Mouse (Mus musculus): ENCODE measurements around the gene Nhlrc1. TPM values are rescaled to one million over a fixed set of nuclear protein-coding genes. Genes with fewer than 3 reads are reported as not detected.

Nhlrc1 gene
- polyA plus RNA-seq, 1 experiment from 2014 or later = 0.95 TPM

GRCm38 (mm10) chr13:46976532-46976931 is 38.1 kb downstream of the Nhlrc1 start:
- Histone ChIP-seq H3K27me3 (ENCODE audit: insufficient read depth, low read length) (no peaks in the 10 kb centered on the region), H3K4me2 (ENCODE audit: low read depth, low read length) (no peak overlapping the region), H3K4me3 (ENCODE audit: low read depth, low read length) (no peak overlapping the region), H3K36me3 (replicated peaks; ENCODE audit: insufficient read depth, low read length) (no peaks in the 10 kb centered on the region), H3K9ac (replicated peaks) (no peak overlapping the region), H3K9me3 (ENCODE audit: low read length) (no peaks in the 10 kb centered on the region), H3K27ac (ENCODE audit: low read depth) (no peak overlapping the region), H3K4me1 (ENCODE audit: insufficient read depth) (no peaks in the 10 kb centered on the region)
- ATAC-seq (no peak), DNase-seq (no peak)
- TF ChIP-seq CTCF (IDR thresholded peaks at IDR 0.05; ENCODE audit: low read depth) (0 out of 2 replicates have a peak, but pooled peaks have one; percentile 10), EP300 (IDR thresholded peaks at IDR 0.05; ENCODE audit: low read depth) (no peak)
- WGBS (ENCODE audit: insufficient replicate concordance) = 73% methylated on average over 7 of the region's 7 CpGs

DNA sequence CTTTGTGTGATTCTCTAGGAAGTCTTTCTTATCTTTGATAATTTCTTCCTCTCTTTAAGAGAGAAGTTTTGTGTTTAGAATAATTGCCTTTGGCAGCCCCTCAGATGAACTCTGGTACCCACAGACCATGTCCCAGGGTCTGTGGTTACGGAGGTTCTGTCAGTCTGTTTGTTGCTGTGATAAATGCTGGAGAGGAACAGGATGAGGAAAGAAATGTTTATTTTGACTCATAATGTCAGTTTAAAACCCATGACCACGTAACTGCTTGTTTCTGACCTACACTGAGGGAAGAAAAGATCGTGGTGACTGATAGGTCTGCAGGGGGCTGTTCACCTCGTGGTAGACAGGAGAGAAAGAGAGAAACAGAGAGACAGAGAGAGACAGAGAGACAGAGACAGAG is 38.7 kb downstream of the Nhlrc1 start:
- Histone ChIP-seq H3K27ac (ENCODE audit: low read depth) (no peak overlapping the region), H3K36me3 (replicated peaks; ENCODE audit: insufficient read depth, low read length) (no peaks in the 10 kb centered on the region), H3K4me2 (ENCODE audit: low read depth, low read length) (no peak overlapping the region), H3K9ac (replicated peaks) (no peak overlapping the region), H3K9me3 (ENCODE audit: low read length) (no peaks in the 10 kb centered on the region), H3K4me3 (ENCODE audit: low read depth, low read length) (no peak overlapping the region), H3K4me1 (ENCODE audit: insufficient read depth) (no peaks in the 10 kb centered on the region), H3K27me3 (ENCODE audit: insufficient read depth, low read length) (no peaks in the 10 kb centered on the region)
- ATAC-seq (no peak), DNase-seq (no peak)
- TF ChIP-seq EP300 (IDR thresholded peaks at IDR 0.05; ENCODE audit: low read depth) (no peak), CTCF (IDR thresholded peaks at IDR 0.05; ENCODE audit: low read depth) (no peak)
- WGBS (ENCODE audit: insufficient replicate concordance) = 32% methylated on average over 4 of the region's 4 CpGs

DNA sequence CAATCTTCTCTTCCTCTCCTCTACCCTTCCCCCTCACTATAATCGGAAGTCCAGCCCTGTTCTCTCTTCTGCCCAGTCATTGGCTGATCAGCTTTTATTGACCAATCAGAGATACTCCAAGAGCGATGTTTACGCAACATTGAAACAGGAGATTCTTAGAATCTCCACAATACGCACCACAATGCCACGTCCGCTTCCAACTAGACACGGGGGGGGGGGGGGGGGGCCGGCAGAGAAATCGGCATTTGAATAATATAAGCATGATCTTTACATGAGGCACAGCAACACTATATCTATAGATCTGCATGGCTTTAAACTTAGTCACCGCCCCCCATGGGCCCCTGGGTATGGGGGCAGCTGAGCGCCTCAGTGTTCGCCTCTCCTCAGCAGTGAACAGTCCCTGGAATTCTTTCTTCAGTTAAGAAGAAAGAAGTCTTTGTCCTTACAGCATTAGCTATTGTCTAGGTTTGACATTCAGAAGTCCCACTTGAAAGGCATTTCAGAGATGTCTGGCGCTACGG is 39.6 kb downstream of the Nhlrc1 start:
- Histone ChIP-seq H3K4me1 (ENCODE audit: insufficient read depth) (no peaks in the 10 kb centered on the region), H3K36me3 (replicated peaks; ENCODE audit: insufficient read depth, low read length) (no peaks in the 10 kb centered on the region), H3K4me2 (ENCODE audit: low read depth, low read length) (peak overlapping the region; percentile 35), H3K4me3 (ENCODE audit: low read depth, low read length) (no peak overlapping the region), H3K9ac (replicated peaks) (no peak overlapping the region), H3K9me3 (ENCODE audit: low read length) (no peaks in the 10 kb centered on the region), H3K27me3 (ENCODE audit: insufficient read depth, low read length) (no peaks in the 10 kb centered on the region), H3K27ac (ENCODE audit: low read depth) (no peak overlapping the region)
- TF ChIP-seq EP300 (IDR thresholded peaks at IDR 0.05; ENCODE audit: low read depth) (no peak), CTCF (IDR thresholded peaks at IDR 0.05; ENCODE audit: low read depth) (no peak)
- ATAC-seq (peak; percentile 27; the same call in 1 of the 2 replicates), DNase-seq (no peak)
- WGBS (ENCODE audit: insufficient replicate concordance) = 51% methylated on average over 14 of the region's 14 CpGs

DNA sequence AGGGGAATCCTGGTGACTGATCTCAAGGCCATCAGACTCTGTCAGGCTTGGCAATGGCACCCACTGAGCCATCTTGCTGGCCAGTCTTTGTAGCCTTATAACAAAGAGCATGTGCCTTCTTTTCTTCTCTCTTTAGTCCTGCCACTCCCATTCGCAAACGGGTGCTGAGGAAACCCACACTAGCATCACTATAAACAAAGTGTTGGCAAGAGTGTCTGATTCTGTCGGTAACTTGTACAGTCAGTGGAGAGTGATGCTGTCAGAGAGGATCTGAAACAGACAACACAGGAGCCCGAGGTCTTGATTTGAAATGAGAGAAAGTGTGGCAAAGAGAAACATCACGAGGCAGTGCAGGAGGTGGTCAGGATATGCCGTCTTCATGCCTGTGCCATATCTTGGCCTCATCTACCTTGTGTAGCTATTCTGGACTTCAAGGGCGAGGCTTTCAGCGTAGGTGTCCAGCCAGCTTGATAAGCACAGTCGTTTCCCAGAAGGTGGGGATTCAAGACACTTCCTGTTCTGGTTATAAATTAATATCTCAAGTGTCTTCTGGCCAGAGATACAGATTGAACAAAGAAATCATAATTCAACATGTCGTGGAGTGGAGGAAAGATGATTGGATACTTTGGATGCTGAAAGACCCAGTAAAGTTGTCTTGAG is 44.2 kb downstream of the Nhlrc1 start:
- no peaks in the 10 kb centered on the region for H3K36me3 ChIP-seq (replicated peaks; ENCODE audit: insufficient read depth, low read length)
- no peaks in the 10 kb centered on the region for H3K9me3 ChIP-seq (ENCODE audit: low read length)
- H3K4me3 ChIP-seq (ENCODE audit: low read depth, low read length) = no peak overlapping the region
- no peak for TF ChIP-seq CTCF (IDR thresholded peaks at IDR 0.05; ENCODE audit: low read depth)
- no peak for TF ChIP-seq EP300 (IDR thresholded peaks at IDR 0.05; ENCODE audit: low read depth)
- no peaks in the 10 kb centered on the region for H3K4me1 ChIP-seq (ENCODE audit: insufficient read depth)
- no peak for DNase-seq
- H3K9ac ChIP-seq (replicated peaks) = no peak overlapping the region
- no peak overlapping the region for H3K27ac ChIP-seq (ENCODE audit: low read depth)
- WGBS (ENCODE audit: insufficient replicate concordance) = 60% methylated on average over 10 of the region's 10 CpGs
- no peaks in the 10 kb centered on the region for H3K27me3 ChIP-seq (ENCODE audit: insufficient read depth, low read length)
- ATAC-seq = no peak
- no peak overlapping the region for H3K4me2 ChIP-seq (ENCODE audit: low read depth, low read length)

- H3K27me3 ChIP-seq (ENCODE audit: insufficient read depth, low read length) = no peaks in the 10 kb centered on the region
- no peaks in the 10 kb centered on the region for H3K9me3 ChIP-seq (ENCODE audit: low read length)
- no peaks in the 10 kb centered on the region for H3K4me1 ChIP-seq (ENCODE audit: insufficient read depth)
- H3K36me3 ChIP-seq (replicated peaks; ENCODE audit: insufficient read depth, low read length) = no peaks in the 10 kb centered on the region
- 80% methylated on average over 2 of the region's 2 CpGs for WGBS (ENCODE audit: insufficient replicate concordance)
- DNase-seq = no peak
- H3K27ac ChIP-seq (ENCODE audit: low read depth) = no peak overlapping the region
- no peak for ATAC-seq
- no peak overlapping the region for H3K4me2 ChIP-seq (ENCODE audit: low read depth, low read length)
- no peak overlapping the region for H3K4me3 ChIP-seq (ENCODE audit: low read depth, low read length)
- TF ChIP-seq CTCF (IDR thresholded peaks at IDR 0.05; ENCODE audit: low read depth) (peak; percentile 27; the same call in 1 of the 2 replicates), EP300 (IDR thresholded peaks at IDR 0.05; ENCODE audit: low read depth) (no peak)
- no peak overlapping the region for H3K9ac ChIP-seq (replicated peaks)
Measured at GRCm38 (mm10) chr13:46968626-46969025, 46.0 kb downstream of the Nhlrc1 start.

DNA sequence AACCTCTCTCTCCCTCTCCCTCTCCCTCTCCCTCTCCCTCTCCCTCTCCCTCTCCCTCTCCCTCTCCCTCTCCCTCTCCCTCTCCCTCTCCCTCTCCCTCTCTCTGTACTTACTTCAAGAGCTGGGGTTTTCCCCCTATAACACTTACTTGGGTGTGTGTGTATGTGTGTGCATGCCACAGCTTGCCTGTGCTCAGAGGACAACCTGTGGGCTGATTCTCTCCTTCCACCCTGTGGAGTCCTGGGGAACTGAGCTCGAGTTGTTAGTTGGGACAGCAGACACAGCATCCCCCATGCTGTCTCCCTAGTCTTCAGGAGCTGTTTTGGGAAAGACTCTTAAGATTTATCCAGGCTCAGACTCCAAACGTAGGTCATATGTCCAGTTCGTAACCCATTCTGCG is 47.3 kb downstream of the Nhlrc1 start:
- TF ChIP-seq EP300 (IDR thresholded peaks at IDR 0.05; ENCODE audit: low read depth) (no peak), CTCF (IDR thresholded peaks at IDR 0.05; ENCODE audit: low read depth) (no peak)
- 73% methylated on average over 4 of the region's 4 CpGs for whole genome bisulfite sequencing (ENCODE audit: insufficient replicate concordance)
- ATAC-seq = no peak
- Histone ChIP-seq H3K27ac (ENCODE audit: low read depth) (no peak overlapping the region), H3K9ac (replicated peaks) (no peak overlapping the region), H3K4me3 (ENCODE audit: low read depth, low read length) (no peak overlapping the region), H3K9me3 (ENCODE audit: low read length) (no peaks in the 10 kb centered on the region), H3K4me1 (ENCODE audit: insufficient read depth) (no peaks in the 10 kb centered on the region), H3K27me3 (ENCODE audit: insufficient read depth, low read length) (no peaks in the 10 kb centered on the region), H3K4me2 (ENCODE audit: low read depth, low read length) (no peak overlapping the region), H3K36me3 (replicated peaks; ENCODE audit: insufficient read depth, low read length) (no peaks in the 10 kb centered on the region)
- DNase-seq = no peak

Other genes with a start within 250 kb of the Nhlrc1 start
- 4.9 and 5.4 TPM in 2 replicates for gene Kif13a, start 85.0 kb downstream of the Nhlrc1 start, polyA plus RNA-seq (2015; fragmentation: Nextera tagmentation; extraction: Ambion mirVana)
- gene Kdm1b, start 28.6 kb upstream of the Nhlrc1 start, polyA plus RNA-seq (2015; fragmentation: Nextera tagmentation; extraction: Ambion mirVana) = 4.0 and 4.6 TPM in 2 replicates
- 26.7 and 28.4 TPM in 2 replicates for gene Tpmt, start 29.9 kb upstream of the Nhlrc1 start, polyA plus RNA-seq (2015; fragmentation: Nextera tagmentation; extraction: Ambion mirVana)
- gene Dek, start 91.4 kb upstream of the Nhlrc1 start, polyA plus RNA-seq (2015; fragmentation: Nextera tagmentation; extraction: Ambion mirVana) = 285 and 302 TPM in 2 replicates
- 4.3 and 6.3 TPM in 2 replicates for gene Rnf144b, start 107.8 kb upstream of the Nhlrc1 start, polyA plus RNA-seq (2015; fragmentation: Nextera tagmentation; extraction: Ambion mirVana)